Mouse (Mus musculus): ENCODE data around the gene Polm. TPM values are rescaled to one million over a fixed set of nuclear protein-coding genes. Genes with fewer than 3 reads are reported as not detected.

Polm gene
- total and polyA plus RNA-seq, 2 experiments = 2.7 to 13.3 TPM

- TF ChIP-seq CTCF (IDR thresholded peaks at IDR 0.05; ENCODE audit: low read depth, low read length) = no peak
- no peak for TF ChIP-seq POLR2A (IDR thresholded peaks at IDR 0.05; ENCODE audit: extremely low read depth, insufficient read depth, low read length)
- Histone ChIP-seq H3K27ac (replicated peaks; ENCODE audit: insufficient read depth, low read depth, low read length) (no peak overlapping the region), H3K27me3 (ENCODE audit: control insufficient read depth, insufficient read depth, low read length) (no peaks in the 10 kb centered on the region), H3K36me3 (ENCODE audit: control insufficient read depth, insufficient read depth, low read length) (no peaks in the 10 kb centered on the region), H3K9ac (ENCODE audit: low read depth, low read length) (no peak overlapping the region), H3K79me2 (ENCODE audit: control insufficient read depth, insufficient read depth, low read length) (no peaks in the 10 kb centered on the region), H3K4me1 (ENCODE audit: control insufficient read depth, insufficient read depth, low read length) (no peaks in the 10 kb centered on the region), H3K4me3 (ENCODE audit: insufficient read depth, low read depth, low read length) (no peak overlapping the region)
- DNase-seq (ENCODE audit: extremely low read depth, low read depth, low spot score) = no peak
- WGBS = 59% methylated on average over 1 of the region's 1 CpGs
Observed at GRCm38 (mm10) chr11:5852314-5852713, 14.5 kb upstream of the Polm start.

GRCm38 (mm10) chr11:5851021-5851736, 13.4 kb upstream of the Polm start:
- 74% methylated on average over 4 of the region's 4 CpGs for WGBS
- TF ChIP-seq POLR2A (IDR thresholded peaks at IDR 0.05; ENCODE audit: extremely low read depth, insufficient read depth, low read length) (no peak), CTCF (IDR thresholded peaks at IDR 0.05; ENCODE audit: low read depth, low read length) (no peak)
- DNase-seq (ENCODE audit: extremely low read depth, low read depth, low spot score) = no peak

GRCm38 (mm10) chr11:5850452-5850851, 12.6 kb upstream of the Polm start:
- Histone ChIP-seq H3K36me3 (ENCODE audit: control insufficient read depth, insufficient read depth, low read length) (no peaks in the 10 kb centered on the region), H3K9ac (ENCODE audit: low read depth, low read length) (no peak overlapping the region), H3K27ac (replicated peaks; ENCODE audit: insufficient read depth, low read depth, low read length) (no peak overlapping the region), H3K4me1 (ENCODE audit: control insufficient read depth, insufficient read depth, low read length) (0 out of 2 replicates have a peak, but pooled peaks cover 3% of the 10 kb centered on the region), H3K79me2 (ENCODE audit: control insufficient read depth, insufficient read depth, low read length) (no peaks in the 10 kb centered on the region), H3K27me3 (ENCODE audit: control insufficient read depth, insufficient read depth, low read length) (no peaks in the 10 kb centered on the region), H3K4me3 (ENCODE audit: insufficient read depth, low read depth, low read length) (no peak overlapping the region)
- 74% methylated on average over 5 of the region's 5 CpGs for WGBS
- DNase-seq (ENCODE audit: extremely low read depth, low read depth, low spot score) = no peak
- TF ChIP-seq CTCF (IDR thresholded peaks at IDR 0.05; ENCODE audit: low read depth, low read length) (no peak), POLR2A (IDR thresholded peaks at IDR 0.05; ENCODE audit: extremely low read depth, insufficient read depth, low read length) (no peak)

More at GRCm38 (mm10) chr11:5851021-5851736, 13.4 kb upstream of the Polm start:
- H3K79me2 ChIP-seq (ENCODE audit: control insufficient read depth, insufficient read depth, low read length) = no peaks in the 10 kb centered on the region
- H3K9ac ChIP-seq (ENCODE audit: low read depth, low read length) = no peak overlapping the region
- no peaks in the 10 kb centered on the region for H3K36me3 ChIP-seq (ENCODE audit: control insufficient read depth, insufficient read depth, low read length)
- H3K4me3 ChIP-seq (ENCODE audit: insufficient read depth, low read depth, low read length) = no peak overlapping the region
- no peaks in the 10 kb centered on the region for H3K27me3 ChIP-seq (ENCODE audit: control insufficient read depth, insufficient read depth, low read length)
- H3K27ac ChIP-seq (replicated peaks; ENCODE audit: insufficient read depth, low read depth, low read length) = no peak overlapping the region
- H3K4me1 ChIP-seq (ENCODE audit: control insufficient read depth, insufficient read depth, low read length) = 0 out of 2 replicates have a peak, but pooled peaks cover 2% of the 10 kb centered on the region

GRCm38 (mm10) chr11:5849316-5849715, 11.5 kb upstream of the Polm start:
- Histone ChIP-seq H3K4me3 (ENCODE audit: insufficient read depth, low read depth, low read length) (no peak overlapping the region), H3K9ac (ENCODE audit: low read depth, low read length) (no peak overlapping the region), H3K79me2 (ENCODE audit: control insufficient read depth, insufficient read depth, low read length) (no peaks in the 10 kb centered on the region), H3K4me1 (ENCODE audit: control insufficient read depth, insufficient read depth, low read length) (0 out of 2 replicates have a peak, but pooled peaks cover 3% of the 10 kb centered on the region), H3K36me3 (ENCODE audit: control insufficient read depth, insufficient read depth, low read length) (no peaks in the 10 kb centered on the region), H3K27ac (replicated peaks; ENCODE audit: insufficient read depth, low read depth, low read length) (no peak overlapping the region), H3K27me3 (ENCODE audit: control insufficient read depth, insufficient read depth, low read length) (no peaks in the 10 kb centered on the region)
- 76% methylated on average over 2 of the region's 2 CpGs for WGBS
- no peak for DNase-seq (ENCODE audit: extremely low read depth, low read depth, low spot score)
- TF ChIP-seq POLR2A (IDR thresholded peaks at IDR 0.05; ENCODE audit: extremely low read depth, insufficient read depth, low read length) = no peak
- no peak for TF ChIP-seq CTCF (IDR thresholded peaks at IDR 0.05; ENCODE audit: low read depth, low read length)

- DNase-seq (ENCODE audit: extremely low read depth, low read depth, low spot score) = no peak
- no peaks in the 10 kb centered on the region for H3K27me3 ChIP-seq (ENCODE audit: control insufficient read depth, insufficient read depth, low read length)
- 86% methylated on average over 6 of the region's 6 CpGs for WGBS
- no peaks in the 10 kb centered on the region for H3K36me3 ChIP-seq (ENCODE audit: control insufficient read depth, insufficient read depth, low read length)
- H3K79me2 ChIP-seq (ENCODE audit: control insufficient read depth, insufficient read depth, low read length) = no peaks in the 10 kb centered on the region
- no peak overlapping the region for H3K27ac ChIP-seq (replicated peaks; ENCODE audit: insufficient read depth, low read depth, low read length)
- no peak overlapping the region for H3K9ac ChIP-seq (ENCODE audit: low read depth, low read length)
- no peak overlapping the region for H3K4me3 ChIP-seq (ENCODE audit: insufficient read depth, low read depth, low read length)
- 0 out of 2 replicates have a peak, but pooled peaks cover 3% of the 10 kb centered on the region for H3K4me1 ChIP-seq (ENCODE audit: control insufficient read depth, insufficient read depth, low read length)
- TF ChIP-seq CTCF (IDR thresholded peaks at IDR 0.05; ENCODE audit: low read depth, low read length) (no peak), POLR2A (IDR thresholded peaks at IDR 0.05; ENCODE audit: extremely low read depth, insufficient read depth, low read length) (no peak)
Observed at GRCm38 (mm10) chr11:5848741-5849140, 10.9 kb upstream of the Polm start.

Data from liver, adult 2 months (tissue).